Mouse (Mus musculus) adipocyte (in vitro differentiated cells): Measurements from ENCODE around the gene Gpr137c.

ENCODE experiments used
- DNase-seq: peaks from one replicate; pipeline ENCODE4 v3.0.0-alpha.2; 2016; ENCODE audit warnings: low spot score

Gpr137c gene

DNA sequence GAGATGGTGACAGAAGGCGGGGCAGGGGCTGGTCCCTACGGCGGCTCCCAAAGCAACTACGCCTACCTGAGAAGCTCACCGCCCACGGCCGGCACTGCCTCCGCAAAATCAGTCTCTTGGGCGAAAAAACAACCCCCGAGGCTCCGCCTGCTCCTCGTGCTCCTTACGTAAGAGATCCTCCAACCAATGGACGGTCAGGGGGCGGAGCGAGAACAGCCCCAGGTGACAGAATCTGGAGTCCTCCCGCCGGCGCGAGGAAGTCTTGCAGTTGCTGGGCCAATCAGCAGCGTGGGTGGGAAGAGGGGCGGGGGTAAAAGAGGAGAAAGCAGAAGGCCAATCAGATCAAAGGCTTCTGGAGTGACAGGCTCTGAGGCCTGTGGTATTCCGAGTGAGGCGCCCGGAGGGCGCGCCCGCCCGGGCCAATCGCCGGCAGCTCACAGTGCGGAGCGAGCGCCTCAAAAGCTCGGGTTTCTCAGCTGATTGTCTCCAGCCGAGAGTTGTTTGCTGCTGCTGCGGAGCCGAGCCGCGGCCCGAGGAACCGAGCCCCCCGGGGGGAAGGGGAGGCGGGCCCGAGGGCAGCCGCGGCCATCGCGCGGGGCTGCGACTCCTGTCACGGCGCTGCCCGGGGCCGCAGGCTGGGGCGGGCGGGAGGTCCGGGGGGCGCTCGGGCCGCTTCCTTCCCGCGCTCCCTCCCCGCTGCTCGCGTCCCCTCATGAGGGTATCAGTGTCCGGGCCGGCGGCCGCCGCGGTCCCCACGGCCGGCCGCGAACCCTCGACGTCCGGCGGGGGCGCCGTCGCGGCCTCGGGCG is at the start of gene Gpr137c:
Gene Gpr137c, plus strand, starts transcription at position 437 of the 809 bp plus-strand sequence.
- peak; percentile 98 for DNase-seq

DNA sequence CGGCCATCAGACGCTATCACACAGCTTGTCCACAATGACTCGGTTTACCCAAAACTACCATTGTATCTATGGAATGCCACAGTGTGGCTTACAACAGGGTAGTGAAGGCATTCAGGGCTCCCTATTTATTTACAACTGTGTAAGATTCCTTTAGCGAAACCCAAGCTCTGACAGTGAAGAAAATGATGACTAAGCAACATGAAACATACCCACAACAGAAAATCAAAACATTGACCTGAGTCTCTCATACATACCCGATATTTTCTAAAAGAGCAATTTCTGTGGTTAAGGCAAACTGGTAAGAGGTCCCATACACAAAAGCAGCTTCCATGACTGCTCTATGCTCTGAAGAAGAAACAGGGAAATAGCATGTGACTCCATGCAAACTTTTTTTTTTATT is 47.3 kb upstream of the Gpr137c start:
- DNase-seq = no peak

- no peak for DNase-seq
Observed at GRCm38 (mm10) chr14:45175012-45175740, 44.3 kb upstream of the Gpr137c start.

GRCm38 (mm10) chr14:45179186-45179585 is 40.3 kb upstream of the Gpr137c start:
- DNase-seq = no peak

DNA sequence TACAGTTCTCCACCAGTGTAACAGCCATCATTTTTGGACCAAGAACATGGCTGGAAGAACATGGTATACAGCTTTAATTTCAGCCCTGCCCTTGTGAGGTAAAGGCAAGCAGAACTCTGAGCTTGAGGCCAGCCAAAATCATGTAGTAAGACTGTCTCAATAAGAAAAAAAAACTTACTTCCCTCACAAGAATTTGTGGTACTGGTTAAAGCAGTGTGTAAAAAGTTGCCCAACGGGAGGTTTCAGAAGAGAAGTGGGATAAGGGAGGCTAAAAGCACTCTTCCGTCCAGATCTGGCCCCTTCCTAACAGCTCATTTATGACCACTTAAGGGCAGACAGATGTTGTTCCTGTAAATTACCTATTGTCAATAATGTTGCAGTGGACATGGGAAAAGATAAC is 39.9 kb upstream of the Gpr137c start:
- DNase-seq = no peak

- no peak for DNase-seq
Observed at GRCm38 (mm10) chr14:45181611-45182010, 37.9 kb upstream of the Gpr137c start.

- DNase-seq = no peak
Observed at GRCm38 (mm10) chr14:45190999-45191398, 28.5 kb upstream of the Gpr137c start.

GRCm38 (mm10) chr14:45200607-45201006 is 18.9 kb upstream of the Gpr137c start:
- DNase-seq = no peak

DNA sequence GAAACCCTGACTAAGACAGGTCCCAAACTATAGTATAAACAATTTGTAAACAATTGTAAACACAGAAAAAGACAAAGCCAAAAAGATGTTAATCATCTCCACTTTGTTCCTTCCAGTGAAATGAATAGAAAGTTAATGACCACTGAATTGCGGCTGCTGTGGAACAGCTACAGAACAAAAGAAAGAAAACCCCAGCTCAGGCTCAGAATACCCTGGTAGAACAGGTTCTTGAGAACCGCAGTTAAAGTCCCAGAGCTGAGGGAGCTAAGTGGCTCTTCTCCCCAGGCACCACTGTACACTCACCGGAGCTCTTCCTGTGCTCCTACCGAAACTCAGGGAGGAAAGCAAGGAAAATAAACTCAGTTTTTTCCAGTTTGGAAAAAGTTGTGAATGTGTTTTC is 8.8 kb upstream of the Gpr137c start:
- no peak for DNase-seq

DNA sequence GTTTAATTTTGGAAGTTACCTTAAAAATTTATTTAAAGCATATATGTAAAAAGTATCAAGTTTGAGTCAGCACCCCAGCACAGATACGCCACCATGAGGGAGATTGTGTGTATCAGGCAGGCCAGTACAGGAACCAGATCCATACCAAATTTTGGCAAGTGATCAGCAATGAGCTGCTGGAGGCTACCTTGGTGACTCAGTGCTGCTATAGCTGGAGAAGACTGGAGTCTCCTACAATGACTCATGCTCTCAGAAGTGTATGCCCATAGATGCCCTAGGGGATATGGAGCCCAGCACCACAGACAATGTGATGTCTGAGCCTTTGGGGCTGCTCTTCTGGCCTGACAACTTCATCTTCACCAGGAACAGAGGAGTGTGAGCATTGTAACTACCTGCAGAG is 8.1 kb upstream of the Gpr137c start:
- no peak for DNase-seq

GRCm38 (mm10) chr14:45216711-45217340 is 2.7 kb upstream of the Gpr137c start:
- no peak for DNase-seq

DNA sequence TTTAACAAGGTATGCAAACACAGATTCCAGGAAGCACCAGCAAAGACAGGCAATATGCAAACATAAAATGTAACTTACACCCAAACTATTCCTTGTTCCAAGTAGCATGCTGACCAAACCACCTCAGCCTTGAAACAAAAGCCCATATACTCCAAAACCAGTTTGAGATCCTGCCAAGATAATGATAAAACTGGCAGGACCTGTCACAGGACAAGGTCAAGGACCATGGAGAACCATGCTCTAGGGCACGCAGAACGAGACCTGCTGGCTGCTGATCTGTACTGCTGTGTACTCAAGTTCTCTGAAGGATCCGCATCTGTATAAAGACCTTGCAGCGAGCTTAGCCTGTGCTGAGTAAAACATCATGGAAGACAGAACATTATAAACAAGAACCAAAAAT is 1.8 kb upstream of the Gpr137c start:
- DNase-seq = no peak

GRCm38 (mm10) chr14:45220090-45220956 is 806 bp downstream of the Gpr137c start, which contains the start of gene Txndc16:
TSS of gene Txndc16 (minus strand) at chr14:45220328.
- peak; percentile 36 for DNase-seq

DNA sequence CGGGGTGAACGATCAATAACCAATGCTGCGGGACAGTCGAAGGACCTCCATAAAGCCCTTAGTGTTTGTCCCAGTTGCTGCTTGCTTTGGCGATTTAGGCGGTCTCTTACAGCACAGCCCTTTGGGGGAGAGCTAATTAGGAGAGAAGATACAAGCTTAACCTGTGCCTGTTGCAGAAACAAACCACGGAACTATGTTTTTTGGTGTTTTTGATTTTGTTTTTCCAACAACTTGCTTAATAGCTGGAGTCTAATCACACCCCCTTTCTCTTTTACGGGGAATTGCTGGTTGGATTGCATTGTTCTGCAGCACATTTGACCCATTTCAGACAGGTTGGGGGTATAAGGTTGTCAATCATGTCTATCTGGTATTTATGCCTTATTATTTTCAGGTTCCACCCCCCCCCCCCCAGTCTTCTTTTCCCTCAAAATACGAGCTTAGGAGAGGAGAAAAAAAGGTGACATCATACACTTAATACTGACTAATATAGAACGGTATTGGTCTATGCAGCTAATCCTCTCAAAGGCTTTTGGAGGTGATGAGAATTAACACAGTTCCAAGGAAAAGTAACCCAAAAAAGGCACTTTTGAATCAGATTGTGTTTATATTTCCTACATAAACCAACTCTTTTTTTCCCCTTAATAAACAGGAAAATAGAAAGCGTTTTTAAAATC is 1.6 kb downstream of the Gpr137c start:
- no peak for DNase-seq

DNA sequence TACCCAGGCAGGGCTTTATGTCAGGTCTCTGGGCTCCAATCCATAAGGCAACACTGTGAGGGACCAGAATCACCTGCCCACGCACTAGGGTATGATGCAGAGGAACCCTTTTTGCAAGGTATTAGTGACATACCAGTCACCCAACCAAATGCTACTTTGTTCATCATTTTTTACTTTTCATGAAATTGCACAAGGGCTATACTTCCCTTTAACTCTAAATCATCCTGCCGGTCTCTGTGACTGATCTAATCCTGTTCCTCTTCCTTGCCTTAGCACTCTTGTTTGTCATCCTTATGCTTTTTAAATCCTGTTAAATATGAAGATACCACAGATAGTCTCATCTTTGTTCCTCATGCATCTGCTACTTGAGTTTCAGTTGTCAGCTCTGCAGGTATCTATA is 19.5 kb downstream of the Gpr137c start:
- no peak for DNase-seq

- DNase-seq = no peak
Observed at GRCm38 (mm10) chr14:45241613-45242012, 22.1 kb downstream of the Gpr137c start.

DNA sequence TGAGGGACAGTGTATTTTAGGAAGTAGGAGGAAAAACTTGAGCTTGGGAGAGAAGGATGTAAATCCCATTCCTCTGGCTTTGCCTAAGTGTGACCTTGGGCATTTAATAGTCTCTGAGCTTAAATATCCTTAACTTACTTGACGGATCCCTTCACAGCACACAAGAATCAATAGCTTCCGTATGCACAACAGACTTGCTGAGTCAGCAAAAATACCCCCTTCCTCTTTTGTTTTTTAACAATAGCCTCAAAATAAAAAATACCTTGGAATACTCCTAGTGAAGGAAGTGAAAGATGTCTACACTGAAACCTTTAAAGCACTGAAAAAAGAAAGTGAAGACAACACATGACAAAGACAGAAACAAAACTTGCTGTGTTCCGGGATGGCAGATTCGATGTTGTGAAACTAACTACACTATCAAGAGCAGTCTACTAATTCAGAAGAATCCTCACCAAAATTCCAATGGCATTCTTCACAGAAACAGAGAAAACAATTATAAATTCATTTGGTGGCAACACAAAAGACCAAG is 32.1 kb downstream of the Gpr137c start:
- DNase-seq = no peak

GRCm38 (mm10) chr14:45263831-45264592 is 44.5 kb downstream of the Gpr137c start:
- DNase-seq = no peak

DNA sequence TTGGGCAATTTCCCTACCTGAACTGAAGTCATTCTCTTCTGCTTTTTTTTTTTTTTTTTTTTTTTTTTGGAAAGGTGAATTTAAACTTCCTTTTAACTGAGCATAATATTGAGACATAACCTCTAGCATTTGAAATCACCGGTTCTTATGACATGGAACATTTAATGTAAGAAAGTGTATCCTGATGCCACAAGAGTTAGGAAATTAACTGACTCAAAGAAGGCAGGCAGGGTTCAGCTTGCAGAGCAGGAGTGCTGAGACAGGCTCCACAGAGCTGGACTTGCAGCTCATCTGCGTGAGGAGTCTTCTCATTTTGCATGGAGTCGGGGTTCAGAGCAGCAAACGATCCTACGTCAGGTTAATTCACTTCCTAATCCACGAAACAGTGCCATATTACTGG is 56.3 kb downstream of the Gpr137c start:
- DNase-seq = no peak

DNA sequence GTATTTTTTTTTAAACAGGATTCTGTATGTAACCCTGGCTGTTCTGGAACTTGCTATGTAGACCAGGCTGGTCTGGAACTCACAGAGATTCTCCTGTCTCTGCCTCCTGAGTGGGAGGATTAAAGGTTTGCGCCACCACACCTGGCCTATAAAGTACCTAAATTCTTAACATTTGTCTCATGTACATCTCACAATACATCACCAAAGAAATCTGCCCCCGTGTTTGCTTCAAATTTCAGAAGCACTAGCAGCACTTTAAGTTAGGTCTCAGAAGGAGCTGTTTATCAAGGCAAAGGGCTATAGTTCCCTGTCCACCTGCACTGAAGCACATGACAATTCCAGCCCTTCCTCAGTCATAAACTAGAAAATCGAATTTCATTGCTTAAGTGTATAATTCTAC is 62.5 kb downstream of the Gpr137c start:
- DNase-seq = no peak
